8 mouse cellular contexts compared by ENCODE assay signal in genomic region chr2:146612522-146613288, GRCm38 (mm10).
DNase-seq lines count a peak whose midpoint lies in the region; ATAC-seq and TF ChIP-seq lines count a peak whose summit lies in the region.

No protein-coding gene starts in this region.

- H3K4me3 ChIP-seq in forebrain, embryonic 11.5 days (ENCODE audit: low read depth, low read length) = 0 out of 2 replicates have a peak overlapping the region, but pooled peaks have one; percentile 14
- peak overlapping the region; percentile 26 for H3K4me3 ChIP-seq in hindbrain, embryonic 13.5 days
- peak overlapping the region; percentile 28 for H3K4me3 ChIP-seq in limb, embryonic 12.5 days (replicated peaks)
- peak overlapping the region; percentile 24 for H3K4me3 ChIP-seq in midbrain, embryonic 12.5 days

- ATAC-seq in forebrain, embryonic 11.5 days (replicated peaks; ENCODE audit: low FRiP score) = 0 out of 2 replicates have a peak, but pooled peaks have one; percentile 34
- ATAC-seq in hindbrain, embryonic 13.5 days (ENCODE audit: low FRiP score) = peak; percentile 59; the same call in 1 of the 2 replicates
- no peak for ATAC-seq in limb, embryonic 12.5 days (ENCODE audit: insufficient number of reproducible peaks, insufficient read depth, low FRiP score, low TSS enrichment, low read depth)
- peak; percentile 28; the same call in 1 of the 2 replicates for ATAC-seq in midbrain, embryonic 12.5 days (ENCODE audit: low FRiP score, low read depth)

- peak overlapping the region; percentile 47 for H3K4me2 ChIP-seq in forebrain, embryonic 11.5 days (ENCODE audit: low read depth, low read length, severe bottlenecking)
- H3K4me2 ChIP-seq in hindbrain, embryonic 13.5 days = peak overlapping the region; percentile 55
- H3K4me2 ChIP-seq in limb, embryonic 12.5 days = peak overlapping the region; percentile 56
- H3K4me2 ChIP-seq in midbrain, embryonic 12.5 days (replicated peaks) = peak overlapping the region; percentile 56

- no peak overlapping the region for H3K9ac ChIP-seq in forebrain, embryonic 11.5 days (ENCODE audit: low read length)
- no peak overlapping the region for H3K9ac ChIP-seq in hindbrain, embryonic 13.5 days
- no peak overlapping the region for H3K9ac ChIP-seq in limb, embryonic 12.5 days (replicated peaks)
- no peak overlapping the region for H3K9ac ChIP-seq in midbrain, embryonic 12.5 days (replicated peaks)

- TF ChIP-seq POLR2A in brain, embryonic 14.5 days (IDR thresholded peaks at IDR 0.05; ENCODE audit: borderline replicate concordance, extremely low read depth, insufficient read depth, insufficient read length, poor library complexity, severe bottlenecking) = no peak

- H3K9me3 ChIP-seq in forebrain, embryonic 11.5 days (ENCODE audit: control insufficient read depth, low read length) = no peaks in the 10 kb centered on the region
- H3K9me3 ChIP-seq in hindbrain, embryonic 13.5 days = no peaks in the 10 kb centered on the region
- no peaks in the 10 kb centered on the region for H3K9me3 ChIP-seq in limb, embryonic 12.5 days
- H3K9me3 ChIP-seq in midbrain, embryonic 12.5 days = no peaks in the 10 kb centered on the region

- H3K4me1 ChIP-seq in forebrain, embryonic 11.5 days (replicated peaks; ENCODE audit: control insufficient read depth, insufficient read depth, low read length) = no peaks in the 10 kb centered on the region
- peaks cover 7% of the 10 kb centered on the region for H3K4me1 ChIP-seq in hindbrain, embryonic 13.5 days (replicated peaks)
- peaks cover 6% of the 10 kb centered on the region for H3K4me1 ChIP-seq in limb, embryonic 12.5 days (replicated peaks)
- H3K4me1 ChIP-seq in midbrain, embryonic 12.5 days = peaks cover 5% of the 10 kb centered on the region; the same call in 1 of the 2 replicates

- peak; percentile 93 for TF ChIP-seq CTCF in brain, embryonic 14.5 days (IDR thresholded peaks at IDR 0.05; ENCODE audit: borderline replicate concordance, extremely low read depth, insufficient read depth, insufficient read length)

- 8% methylated on average over 20 of the region's 20 CpGs for WGBS in forebrain, embryonic 11.5 days
- WGBS in hindbrain, embryonic 13.5 days = 10% methylated on average over 20 of the region's 20 CpGs
- WGBS in limb, embryonic 12.5 days = 8% methylated on average over 20 of the region's 20 CpGs
- 8% methylated on average over 20 of the region's 20 CpGs for WGBS in midbrain, embryonic 12.5 days

- peak; percentile 13 for DNase-seq in gastrocnemius, adult 18-20 months (ENCODE audit: low spot score)
- DNase-seq in gastrocnemius, adult 8-10 months (ENCODE audit: low spot score in 2 of 2) = no peak
- peak; percentile 72 for DNase-seq in brain, embryonic 14.5 days (ENCODE audit: low read depth)
- DNase-seq in forebrain, embryonic 11.5 days (ENCODE audit: low spot score) = peak; percentile 80
- DNase-seq in spleen, postnatal 10 days (ENCODE audit: low spot score in 2 of 2) = peak; percentile 9 to 64

- no peaks in the 10 kb centered on the region; the same call in 1 of the 2 replicates for H3K27me3 ChIP-seq in forebrain, embryonic 11.5 days (ENCODE audit: control insufficient read depth, insufficient read depth, low read length)
- H3K27me3 ChIP-seq in hindbrain, embryonic 13.5 days = 0 out of 2 replicates have a peak, but pooled peaks cover 19% of the 10 kb centered on the region
- H3K27me3 ChIP-seq in limb, embryonic 12.5 days = 0 out of 2 replicates have a peak, but pooled peaks cover 9% of the 10 kb centered on the region
- H3K27me3 ChIP-seq in midbrain, embryonic 12.5 days = peaks cover 20% of the 10 kb centered on the region; the same call in 1 of the 2 replicates

- no peak overlapping the region for H3K27ac ChIP-seq in forebrain, embryonic 11.5 days (ENCODE audit: low read depth, low read length)
- no peak overlapping the region for H3K27ac ChIP-seq in hindbrain, embryonic 13.5 days
- H3K27ac ChIP-seq in limb, embryonic 12.5 days = no peak overlapping the region
- H3K27ac ChIP-seq in midbrain, embryonic 12.5 days (replicated peaks) = no peak overlapping the region

- H3K36me3 ChIP-seq in forebrain, embryonic 11.5 days (ENCODE audit: control insufficient read depth, insufficient read depth, low read length) = no peaks in the 10 kb centered on the region
- H3K36me3 ChIP-seq in hindbrain, embryonic 13.5 days = no peaks in the 10 kb centered on the region
- H3K36me3 ChIP-seq in limb, embryonic 12.5 days = no peaks in the 10 kb centered on the region
- no peaks in the 10 kb centered on the region for H3K36me3 ChIP-seq in midbrain, embryonic 12.5 days

Comparison
In these comparisons a context has a peak if more than half of its experiments do, and no peak if none do; other contexts are left out.
1. DNase-seq: peak in gastrocnemius, adult 18-20 months (single experiment), brain, embryonic 14.5 days (single experiment), forebrain, embryonic 11.5 days (single experiment) and spleen, postnatal 10 days (2 of 2); none in gastrocnemius, adult 8-10 months (0 of 2).
2. Peak in every context shown above with its lines, with median percentiles within 50 percentile points of each other: H3K4me2 ChIP-seq and H3K4me3 ChIP-seq.